Mouse (Mus musculus): Measurements from ENCODE around the gene Ppp1r35. TPM values are rescaled to one million over a fixed set of nuclear protein-coding genes. Genes with fewer than 3 reads are reported as not detected.
"Not testable (repeated sequence)": the region's sequence is repeated elsewhere in the genome, so short reads cannot be mapped to it uniquely, and the experiment has no call there.

The Ppp1r35 gene
- polyA plus RNA-seq, 1 experiment from 2014 or later: 39.5 TPM

DNA sequence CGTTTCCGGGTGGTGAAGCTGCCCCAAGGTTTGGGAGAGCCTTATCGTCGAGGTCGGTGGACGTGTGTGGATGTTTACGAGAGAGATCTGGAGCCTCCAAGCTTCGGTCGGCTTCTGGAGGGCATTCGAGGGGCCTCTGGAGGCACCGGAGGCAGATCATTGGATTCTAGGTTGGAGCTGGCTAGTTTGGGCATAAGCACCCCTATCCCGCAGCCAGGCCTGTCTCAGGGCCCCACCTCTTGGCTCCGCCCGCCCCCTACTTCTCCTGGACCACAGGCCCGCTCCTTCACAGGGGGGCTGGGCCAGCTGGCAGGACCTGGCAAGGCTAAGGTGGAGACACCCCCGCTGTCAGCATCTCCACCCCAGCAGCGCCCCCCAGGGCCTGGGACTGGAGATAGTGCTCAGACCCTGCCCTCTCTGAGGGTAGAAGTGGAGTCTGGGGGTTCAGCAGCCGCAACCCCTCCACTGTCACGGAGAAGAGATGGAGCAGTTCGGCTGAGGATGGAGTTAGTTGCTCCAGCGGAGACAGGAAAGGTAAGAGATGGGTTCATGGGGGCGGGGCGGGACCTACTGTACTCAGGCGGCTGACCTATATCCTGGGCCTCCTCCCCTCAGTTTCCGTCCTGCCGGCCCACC is 31.2 kb upstream of the Ppp1r35 start:
- Histone ChIP-seq H3K9me3 (ENCODE audit: control insufficient read depth, low read length) (no peaks in the 10 kb centered on the region), H3K4me2 (ENCODE audit: low read depth, low read length) (peak overlapping the region; percentile 96), H3K27me3 (replicated peaks; ENCODE audit: control insufficient read depth, insufficient read depth, low read length) (no peaks in the 10 kb centered on the region), H3K4me3 (ENCODE audit: low read depth, low read length) (peak overlapping the region; percentile 79), H3K9ac (ENCODE audit: low read depth, low read length) (peak overlapping the region; percentile 84), H3K36me3 (ENCODE audit: control insufficient read depth, insufficient read depth, low read length) (peaks cover 27% of the 10 kb centered on the region), H3K27ac (replicated peaks; ENCODE audit: low read depth, low read length) (peak overlapping the region; percentile 95), H3K4me1 (ENCODE audit: control insufficient read depth, insufficient read depth, low read length) (peaks cover 27% of the 10 kb centered on the region)
- 7% methylated on average over 17 of the region's 26 CpGs for WGBS
- no peak for DNase-seq (ENCODE audit: low spot score)
- no peak for ATAC-seq (ENCODE audit: low read depth)

DNA sequence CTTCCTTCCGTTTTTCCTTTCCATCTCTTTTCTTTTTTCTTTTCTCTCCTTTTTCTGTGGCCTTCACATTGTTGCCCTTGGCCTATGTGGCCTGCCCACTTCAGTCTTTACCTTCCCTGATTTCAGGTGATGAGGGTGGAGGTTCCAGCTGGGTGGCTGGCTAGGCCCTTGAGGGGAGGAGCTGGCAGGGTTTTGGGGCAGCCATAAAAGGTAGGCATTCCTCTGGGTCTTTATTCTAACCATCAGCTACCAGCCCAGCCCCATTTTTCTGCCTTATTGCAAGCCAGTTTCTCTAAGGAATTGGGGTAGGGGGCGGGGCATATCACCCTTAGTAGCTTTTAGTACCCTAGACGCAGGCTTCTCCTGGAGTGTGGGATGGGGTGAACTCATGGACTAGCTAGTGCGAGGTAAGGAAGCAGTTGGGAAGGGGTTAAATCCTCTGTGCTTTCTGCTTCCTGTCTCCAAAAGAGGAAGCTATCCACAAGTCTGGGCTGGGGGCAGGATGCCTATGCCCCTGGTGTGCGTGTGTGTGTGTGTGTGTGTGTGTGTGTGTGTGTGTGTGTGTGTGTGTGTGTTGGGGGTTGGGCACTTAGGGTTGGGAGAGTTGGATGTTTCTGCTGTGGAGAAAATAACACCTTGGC is 30.4 kb upstream of the Ppp1r35 start:
- no peak for ATAC-seq (ENCODE audit: low read depth)
- Histone ChIP-seq H3K27ac (replicated peaks; ENCODE audit: low read depth, low read length) (0 out of 2 replicates have a peak overlapping the region, but pooled peaks have one; percentile 95), H3K4me3 (ENCODE audit: low read depth, low read length) (peak overlapping the region; percentile 79), H3K36me3 (ENCODE audit: control insufficient read depth, insufficient read depth, low read length) (peaks cover 33% of the 10 kb centered on the region), H3K9me3 (ENCODE audit: control insufficient read depth, low read length) (no peaks in the 10 kb centered on the region), H3K4me1 (ENCODE audit: control insufficient read depth, insufficient read depth, low read length) (peaks cover 27% of the 10 kb centered on the region), H3K9ac (ENCODE audit: low read depth, low read length) (peak overlapping the region; percentile 84), H3K27me3 (replicated peaks; ENCODE audit: control insufficient read depth, insufficient read depth, low read length) (no peaks in the 10 kb centered on the region), H3K4me2 (ENCODE audit: low read depth, low read length) (peak overlapping the region; percentile 96)
- 23% methylated on average over 5 of the region's 5 CpGs for WGBS
- peak; percentile 48 for DNase-seq (ENCODE audit: low spot score)

DNA sequence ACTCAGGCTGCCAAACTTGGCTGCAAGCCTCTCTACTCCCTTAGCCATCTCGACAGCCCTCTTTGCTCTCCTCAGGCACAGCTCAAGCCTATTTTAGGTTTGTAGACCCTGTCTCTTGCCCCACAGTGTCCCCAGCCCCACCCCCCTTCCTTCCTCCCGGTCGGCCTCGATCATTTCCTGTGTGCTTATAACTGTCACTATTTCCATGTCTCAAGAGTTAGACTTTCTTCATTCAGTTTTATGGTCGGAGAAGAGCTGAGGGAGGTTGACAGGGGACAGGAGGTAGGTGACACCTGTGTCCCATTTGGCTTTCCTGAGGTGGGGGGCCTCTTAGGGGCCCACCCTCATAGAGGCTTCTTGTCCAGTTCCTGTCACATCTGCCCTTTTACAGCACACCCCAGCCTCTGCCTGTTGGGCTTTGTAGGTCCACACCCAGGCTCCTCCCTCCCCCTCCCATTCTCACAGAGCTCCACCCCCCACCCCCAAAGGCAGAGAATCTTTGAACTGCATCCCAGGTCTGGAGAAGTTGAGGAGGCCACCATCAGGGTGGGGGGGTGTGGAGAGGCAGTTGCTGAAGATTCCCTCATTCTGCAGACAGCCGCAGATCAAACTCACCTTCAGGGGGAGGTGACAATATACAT is 29.3 kb upstream of the Ppp1r35 start:
- no peaks in the 10 kb centered on the region for H3K9me3 ChIP-seq (ENCODE audit: control insufficient read depth, low read length)
- ATAC-seq (ENCODE audit: low read depth) (no peak), DNase-seq (ENCODE audit: low spot score) (no peak)
- H3K36me3 ChIP-seq (ENCODE audit: control insufficient read depth, insufficient read depth, low read length): peaks cover 44% of the 10 kb centered on the region
- peaks cover 27% of the 10 kb centered on the region for H3K4me1 ChIP-seq (ENCODE audit: control insufficient read depth, insufficient read depth, low read length)
- 50% methylated on average over 6 of the region's 6 CpGs for whole genome bisulfite sequencing
- H3K27me3 ChIP-seq (replicated peaks; ENCODE audit: control insufficient read depth, insufficient read depth, low read length): no peaks in the 10 kb centered on the region
- H3K9ac ChIP-seq (ENCODE audit: low read depth, low read length): peak overlapping the region; percentile 46
- peak overlapping the region; percentile 79; the same call in 1 of the 2 replicates for H3K4me3 ChIP-seq (ENCODE audit: low read depth, low read length)
- no peak overlapping the region; the same call in 1 of the 2 replicates for H3K27ac ChIP-seq (replicated peaks; ENCODE audit: low read depth, low read length)
- H3K4me2 ChIP-seq (ENCODE audit: low read depth, low read length): peak overlapping the region; percentile 96

DNA sequence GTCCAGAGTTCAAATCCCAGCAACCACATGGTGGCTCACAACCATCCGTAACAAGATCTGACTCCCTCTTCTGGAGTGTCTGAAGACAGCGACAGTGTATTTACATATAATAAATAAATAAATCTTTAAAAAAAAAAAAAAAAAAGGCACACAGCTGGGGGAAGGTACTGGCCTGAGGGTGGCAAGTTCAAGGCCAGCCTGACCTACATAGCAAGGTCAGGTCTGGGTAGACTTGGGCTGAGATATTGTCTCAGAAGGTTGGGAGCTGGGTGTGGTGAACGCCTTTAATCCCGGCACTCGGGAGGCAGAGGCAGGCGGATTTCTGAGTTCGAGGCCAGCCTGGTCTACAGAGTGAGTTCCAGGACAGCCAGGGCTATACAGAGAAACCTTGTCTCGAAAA is 28.4 kb upstream of the Ppp1r35 start:
- DNase-seq (ENCODE audit: low spot score); H3K27ac ChIP-seq (replicated peaks; ENCODE audit: low read depth, low read length); ATAC-seq (ENCODE audit: low read depth); H3K4me3 ChIP-seq (ENCODE audit: low read depth, low read length); H3K27me3 ChIP-seq (replicated peaks; ENCODE audit: control insufficient read depth, insufficient read depth, low read length); H3K9ac ChIP-seq (ENCODE audit: low read depth, low read length); H3K9me3 ChIP-seq (ENCODE audit: control insufficient read depth, low read length); H3K4me2 ChIP-seq (ENCODE audit: low read depth, low read length): not testable (repeated sequence)
- H3K4me1 ChIP-seq (ENCODE audit: control insufficient read depth, insufficient read depth, low read length): peaks cover 23% of the 10 kb centered on the region
- 90% methylated on average over 5 of the region's 8 CpGs for WGBS
- H3K36me3 ChIP-seq (ENCODE audit: control insufficient read depth, insufficient read depth, low read length): peaks cover 49% of the 10 kb centered on the region

DNA sequence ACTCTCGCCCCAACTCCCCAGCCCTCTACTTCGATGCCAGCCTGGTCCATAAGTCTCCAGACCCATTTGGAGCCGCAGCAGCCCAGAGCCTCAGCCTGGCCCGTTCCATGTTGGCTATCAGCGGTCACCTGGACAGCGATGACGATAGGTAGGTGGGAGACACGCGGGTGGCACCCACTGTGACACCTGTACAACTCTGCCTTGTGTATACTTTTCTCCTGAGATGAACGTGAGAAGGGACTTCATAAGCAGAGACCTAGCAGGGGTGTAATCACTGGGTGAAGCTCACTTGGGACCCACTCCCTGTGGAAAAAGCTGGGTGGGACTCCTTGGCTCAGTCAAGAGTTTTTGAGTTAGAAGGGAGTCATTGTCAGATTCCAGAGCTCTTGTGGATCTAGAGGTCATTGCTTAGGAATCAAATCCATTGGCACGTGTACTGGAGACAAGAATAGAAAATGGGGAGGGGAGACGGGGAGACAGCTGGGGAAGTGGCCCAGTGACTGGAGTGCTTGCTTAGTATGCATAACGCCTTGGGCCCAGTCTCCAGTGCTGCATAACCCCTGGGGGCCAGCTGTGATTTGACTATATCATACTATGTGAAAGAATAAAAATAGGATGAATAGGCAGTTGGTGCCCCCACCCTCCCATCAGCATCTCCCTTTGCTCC is 27.3 kb upstream of the Ppp1r35 start:
- ATAC-seq (ENCODE audit: low read depth) (no peak), DNase-seq (ENCODE audit: low spot score) (no peak)
- H3K36me3 ChIP-seq (ENCODE audit: control insufficient read depth, insufficient read depth, low read length): peaks cover 60% of the 10 kb centered on the region
- H3K4me3 ChIP-seq (ENCODE audit: low read depth, low read length): no peak overlapping the region
- no peak overlapping the region for H3K9ac ChIP-seq (ENCODE audit: low read depth, low read length)
- H3K9me3 ChIP-seq (ENCODE audit: control insufficient read depth, low read length): no peaks in the 10 kb centered on the region
- no peaks in the 10 kb centered on the region for H3K27me3 ChIP-seq (replicated peaks; ENCODE audit: control insufficient read depth, insufficient read depth, low read length)
- H3K4me2 ChIP-seq (ENCODE audit: low read depth, low read length): no peak overlapping the region
- 93% methylated on average over 13 of the region's 13 CpGs for WGBS
- H3K4me1 ChIP-seq (ENCODE audit: control insufficient read depth, insufficient read depth, low read length): peaks cover 20% of the 10 kb centered on the region
- no peak overlapping the region for H3K27ac ChIP-seq (replicated peaks; ENCODE audit: low read depth, low read length)

DNA sequence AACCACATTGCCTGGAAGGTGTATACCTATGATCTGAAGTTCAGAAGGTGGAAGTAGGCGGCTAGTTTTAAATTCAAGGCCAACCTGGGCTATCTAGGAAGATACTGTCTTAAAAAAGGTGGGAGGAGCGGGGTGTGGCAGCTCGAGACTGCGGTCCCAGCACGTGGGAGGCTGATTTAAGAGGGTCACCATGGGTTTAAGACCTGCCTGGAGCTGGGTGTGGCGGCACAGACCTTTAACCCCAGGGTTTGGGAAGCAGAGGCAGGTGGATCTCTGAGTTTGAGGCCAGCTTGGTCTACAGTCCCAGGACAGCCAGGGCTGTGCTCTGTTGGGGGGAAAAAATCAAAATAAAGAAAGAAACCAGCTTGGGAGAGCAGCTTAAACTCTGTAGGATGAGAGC is 26.7 kb upstream of the Ppp1r35 start:
- Histone ChIP-seq H3K4me3 (ENCODE audit: low read depth, low read length) (no peak overlapping the region), H3K27me3 (replicated peaks; ENCODE audit: control insufficient read depth, insufficient read depth, low read length) (no peaks in the 10 kb centered on the region), H3K27ac (replicated peaks; ENCODE audit: low read depth, low read length) (no peak overlapping the region), H3K9ac (ENCODE audit: low read depth, low read length) (no peak overlapping the region), H3K4me1 (ENCODE audit: control insufficient read depth, insufficient read depth, low read length) (peaks cover 20% of the 10 kb centered on the region), H3K36me3 (ENCODE audit: control insufficient read depth, insufficient read depth, low read length) (peaks cover 65% of the 10 kb centered on the region), H3K9me3 (ENCODE audit: control insufficient read depth, low read length) (no peaks in the 10 kb centered on the region), H3K4me2 (ENCODE audit: low read depth, low read length) (no peak overlapping the region)
- DNase-seq (ENCODE audit: low spot score) (no peak), ATAC-seq (ENCODE audit: low read depth) (no peak)
- WGBS: 94% methylated on average over 6 of the region's 6 CpGs

DNA sequence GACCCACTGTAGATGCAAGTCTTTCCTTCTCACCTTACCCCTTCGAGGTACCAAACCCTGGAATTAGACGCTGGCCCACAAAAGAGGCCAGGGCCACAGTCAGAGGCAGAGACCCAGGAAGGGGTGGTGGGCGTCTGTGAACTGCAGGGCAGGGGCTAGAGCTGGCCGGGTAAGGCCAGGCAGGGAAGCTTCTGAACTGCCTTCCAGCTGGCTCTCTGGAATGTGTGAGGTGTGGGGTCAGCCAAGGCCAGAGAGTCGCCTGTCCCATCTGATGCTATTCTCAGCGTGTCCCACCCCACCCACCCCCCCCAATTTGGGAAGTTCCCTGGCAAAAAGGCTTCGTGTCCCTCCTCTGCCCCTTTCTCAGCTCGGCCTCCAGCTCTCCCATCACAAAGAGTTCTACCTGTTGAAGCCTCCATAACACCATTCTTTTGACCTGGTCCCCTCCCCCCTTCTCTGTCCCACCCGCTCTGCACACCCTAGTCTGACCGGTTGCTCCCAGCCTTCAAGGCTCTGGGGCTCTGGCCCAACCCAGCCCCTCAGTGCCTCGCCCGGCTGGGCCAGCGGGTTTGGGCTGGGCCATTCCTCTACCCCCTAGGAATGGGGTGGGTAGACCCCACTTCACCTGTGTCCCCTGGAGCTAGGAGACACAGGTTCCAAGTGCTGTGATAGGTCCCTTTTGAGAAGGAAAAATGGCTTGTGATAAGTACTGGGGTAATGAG is 25.4 kb upstream of the Ppp1r35 start:
- H3K4me1 ChIP-seq (ENCODE audit: control insufficient read depth, insufficient read depth, low read length): peaks cover 12% of the 10 kb centered on the region
- no peaks in the 10 kb centered on the region for H3K27me3 ChIP-seq (replicated peaks; ENCODE audit: control insufficient read depth, insufficient read depth, low read length)
- DNase-seq (ENCODE audit: low spot score): no peak
- no peak overlapping the region for H3K9ac ChIP-seq (ENCODE audit: low read depth, low read length)
- H3K4me3 ChIP-seq (ENCODE audit: low read depth, low read length): no peak overlapping the region
- H3K4me2 ChIP-seq (ENCODE audit: low read depth, low read length): no peak overlapping the region
- ATAC-seq (ENCODE audit: low read depth): no peak
- H3K27ac ChIP-seq (replicated peaks; ENCODE audit: low read depth, low read length): no peak overlapping the region
- WGBS: 71% methylated on average over 13 of the region's 13 CpGs
- peaks cover 72% of the 10 kb centered on the region for H3K36me3 ChIP-seq (ENCODE audit: control insufficient read depth, insufficient read depth, low read length)
- no peaks in the 10 kb centered on the region for H3K9me3 ChIP-seq (ENCODE audit: control insufficient read depth, low read length)

DNA sequence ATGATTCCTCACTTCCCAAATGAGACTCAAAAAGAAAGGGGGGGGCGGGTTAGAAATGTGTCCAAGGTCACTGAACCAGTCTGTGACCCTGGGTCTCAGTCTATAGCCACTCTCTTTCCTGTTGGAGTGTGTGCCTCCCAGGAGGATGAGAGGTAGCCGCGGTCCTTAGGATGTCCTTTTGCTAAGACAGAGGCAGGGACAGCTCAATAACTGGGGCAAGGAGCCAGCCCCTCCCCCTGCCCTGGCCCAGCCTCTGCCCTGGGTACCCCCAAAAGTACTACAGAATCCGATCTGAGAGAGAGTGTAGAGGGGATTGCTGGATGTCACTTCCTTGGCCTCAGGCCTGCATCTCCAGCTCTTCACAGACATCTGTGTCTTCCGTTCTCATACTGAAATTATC is 23.2 kb upstream of the Ppp1r35 start:
- Histone ChIP-seq H3K36me3 (ENCODE audit: control insufficient read depth, insufficient read depth, low read length) (peaks cover 76% of the 10 kb centered on the region), H3K27me3 (replicated peaks; ENCODE audit: control insufficient read depth, insufficient read depth, low read length) (no peaks in the 10 kb centered on the region), H3K4me2 (ENCODE audit: low read depth, low read length) (no peak overlapping the region), H3K4me3 (ENCODE audit: low read depth, low read length) (no peak overlapping the region), H3K9ac (ENCODE audit: low read depth, low read length) (no peak overlapping the region), H3K9me3 (ENCODE audit: control insufficient read depth, low read length) (no peaks in the 10 kb centered on the region), H3K4me1 (ENCODE audit: control insufficient read depth, insufficient read depth, low read length) (no peaks in the 10 kb centered on the region; the same call in 1 of the 2 replicates), H3K27ac (replicated peaks; ENCODE audit: low read depth, low read length) (no peak overlapping the region)
- WGBS: 86% methylated on average over 5 of the region's 5 CpGs
- ATAC-seq (ENCODE audit: low read depth) (no peak), DNase-seq (ENCODE audit: low spot score) (no peak)

Measured in embryonic facial prominence, embryonic 14.5 days (tissue).